Mouse (Mus musculus): Measurements from ENCODE around the gene Rcan2.

Rcan2 gene

GRCm38 (mm10) chr17:44020707-44021220 is 219.6 kb downstream of the Rcan2 start:
- DNase-seq (ENCODE audit: low read depth): no peak

GRCm38 (mm10) chr17:44023842-44024241 is 222.7 kb downstream of the Rcan2 start:
- no peak for DNase-seq (ENCODE audit: low read depth)

GRCm38 (mm10) chr17:44025011-44025410 is 223.9 kb downstream of the Rcan2 start:
- DNase-seq (ENCODE audit: low read depth): no peak

GRCm38 (mm10) chr17:44025935-44026334 is 224.8 kb downstream of the Rcan2 start:
- DNase-seq (ENCODE audit: low read depth): no peak

GRCm38 (mm10) chr17:44026378-44026777 is 225.2 kb downstream of the Rcan2 start:
- DNase-seq (ENCODE audit: low read depth): peak; percentile 91

GRCm38 (mm10) chr17:44026786-44027185 is 225.6 kb downstream of the Rcan2 start:
- DNase-seq (ENCODE audit: low read depth): no peak

- no peak for DNase-seq (ENCODE audit: low read depth)
Observed at GRCm38 (mm10) chr17:44027311-44027710, 226.2 kb downstream of the Rcan2 start.

- peak; percentile 67 for DNase-seq (ENCODE audit: low read depth)
Observed at GRCm38 (mm10) chr17:44029616-44030015, 228.5 kb downstream of the Rcan2 start.

GRCm38 (mm10) chr17:44030776-44031587 is 229.8 kb downstream of the Rcan2 start:
- DNase-seq (ENCODE audit: low read depth): peak; percentile 90

- peak; percentile 79 for DNase-seq (ENCODE audit: low read depth)
Observed at GRCm38 (mm10) chr17:44035005-44035404, 233.9 kb downstream of the Rcan2 start.

GRCm38 (mm10) chr17:44038656-44039055 is 237.5 kb downstream of the Rcan2 start:
- DNase-seq (ENCODE audit: low read depth): peak; percentile 84

- DNase-seq (ENCODE audit: low read depth): no peak
Observed at GRCm38 (mm10) chr17:44040449-44040848, 239.3 kb downstream of the Rcan2 start.

GRCm38 (mm10) chr17:44042301-44042700 is 241.2 kb downstream of the Rcan2 start:
- no peak for DNase-seq (ENCODE audit: low read depth)

- no peak for DNase-seq (ENCODE audit: low read depth)
Observed at GRCm38 (mm10) chr17:44042861-44043260, 241.7 kb downstream of the Rcan2 start.

GRCm38 (mm10) chr17:44053427-44053826 is 252.3 kb downstream of the Rcan2 start:
- DNase-seq (ENCODE audit: low read depth): no peak

GRCm38 (mm10) chr17:44057123-44057522 is 256.0 kb downstream of the Rcan2 start:
- DNase-seq (ENCODE audit: low read depth): no peak

GRCm38 (mm10) chr17:44058145-44058544 is 257.0 kb downstream of the Rcan2 start:
- DNase-seq (ENCODE audit: low read depth): no peak

- no peak for DNase-seq (ENCODE audit: low read depth)
Observed at GRCm38 (mm10) chr17:44060781-44061180, 259.6 kb downstream of the Rcan2 start.

- no peak for DNase-seq (ENCODE audit: low read depth)
Observed at GRCm38 (mm10) chr17:44061289-44061890, 260.2 kb downstream of the Rcan2 start.

- no peak for DNase-seq (ENCODE audit: low read depth)
Observed at GRCm38 (mm10) chr17:44068876-44069275, 267.7 kb downstream of the Rcan2 start.

- no peak for DNase-seq (ENCODE audit: low read depth)
Observed at GRCm38 (mm10) chr17:44071680-44072079, 270.5 kb downstream of the Rcan2 start.

GRCm38 (mm10) chr17:44075601-44076000 is 274.4 kb downstream of the Rcan2 start:
- no peak for DNase-seq (ENCODE audit: low read depth)

- peak; percentile 74 for DNase-seq (ENCODE audit: low read depth)
Observed at GRCm38 (mm10) chr17:44076051-44076680, 275.0 kb downstream of the Rcan2 start.

Data from NIH3T3 (cell line).